Mouse (Mus musculus) layer of hippocampus, postnatal 14 days (tissue): Measurements from ENCODE around the gene Hist1h4f. TPM values are rescaled to one million over a fixed set of nuclear protein-coding genes. Genes with fewer than 3 reads are reported as not detected.

ENCODE experiments used
- DNase-seq, 2 experiments: peaks; one replicate each; pipeline ENCODE4 v3.0.0; 2021 to 2022; ENCODE audit warnings: low spot score in 2 of 2, mixed read lengths in 1 of 2
- total RNA-seq, 2 experiments: library from RNA; stranded (reverse); gene quantifications; 2 replicates each; pipeline ENCODE4 v1.2.3; 2021

Gene Hist1h4f
- total RNA-seq, 2 experiments from 2014 or later: 122 to 142 TPM

GRCm38 (mm10) chr13:23535137-23536075 is 16.0 kb downstream of the Hist1h4f start, which contains the start of gene Hist1h3g:
Hist1h3g (plus strand) TSS chr13:23535422.
- DNase-seq: peak; percentile 87 to 96

GRCm38 (mm10) chr13:23534368-23535131 is 16.9 kb downstream of the Hist1h4f start:
- peak in 1 of 2 experiments; percentile 56 for DNase-seq

GRCm38 (mm10) chr13:23533560-23534367 is 17.7 kb downstream of the Hist1h4f start, which contains the start of gene Hist1h2af:
Hist1h2af (plus strand) TSS chr13:23533906.
- DNase-seq: peak in 1 of 2 experiments; percentile 88

GRCm38 (mm10) chr13:23532262-23533075 is 19.0 kb downstream of the Hist1h4f start:
- DNase-seq: no peak

- DNase-seq: peak; percentile 96 to 99
Measured at GRCm38 (mm10) chr13:23530901-23531875, 20.3 kb downstream of the Hist1h4f start, which contains the start of gene Hist1h4h. Hist1h4h (plus strand) TSS chr13:23531050.

- DNase-seq: peak; percentile 78 to 88
Measured at GRCm38 (mm10) chr13:23530181-23530900, 21.1 kb downstream of the Hist1h4f start.

GRCm38 (mm10) chr13:23529480-23530165 is 21.8 kb downstream of the Hist1h4f start:
- no peak for DNase-seq

- no peak for DNase-seq
Measured at GRCm38 (mm10) chr13:23529005-23529404, 22.4 kb downstream of the Hist1h4f start.

- peak; percentile 94 to 96 for DNase-seq
Measured at GRCm38 (mm10) chr13:23526312-23526711, 25.1 kb downstream of the Hist1h4f start.

GRCm38 (mm10) chr13:23525901-23526300 is 25.5 kb downstream of the Hist1h4f start:
- DNase-seq: no peak

- DNase-seq: peak; percentile 73 to 80
Measured at GRCm38 (mm10) chr13:23524654-23525053, 26.8 kb downstream of the Hist1h4f start.

- DNase-seq: no peak
Measured at GRCm38 (mm10) chr13:23523976-23524375, 27.5 kb downstream of the Hist1h4f start.

- DNase-seq: peak; percentile 62 to 83
Measured at GRCm38 (mm10) chr13:23521703-23522102, 29.7 kb downstream of the Hist1h4f start.

GRCm38 (mm10) chr13:23519416-23519815 is 32.0 kb downstream of the Hist1h4f start:
- peak; percentile 72 to 92 for DNase-seq

GRCm38 (mm10) chr13:23518885-23519284 is 32.6 kb downstream of the Hist1h4f start:
- peak; percentile 71 to 93 for DNase-seq

GRCm38 (mm10) chr13:23518295-23518603 is 33.2 kb downstream of the Hist1h4f start:
- no peak for DNase-seq

GRCm38 (mm10) chr13:23517603-23518294 is 33.7 kb downstream of the Hist1h4f start:
- peak; percentile 88 to 97 for DNase-seq
